Mouse (Mus musculus) CD4-positive helper T cell, adult 2 months (primary cell): ENCODE data around the gene Gabbr2.

Experiments used
- DNase-seq: peaks from one replicate; pipeline ENCODE4 v3.0.0-alpha.2; 2012; ENCODE audit warnings: low read depth, missing footprints, low spot score

Gene Gabbr2

GRCm38 (mm10) chr4:46770635-46771034 is 221.0 kb downstream of the Gabbr2 start:
- no peak for DNase-seq

GRCm38 (mm10) chr4:46770090-46770489 is 221.6 kb downstream of the Gabbr2 start:
- DNase-seq = no peak

- DNase-seq = no peak
These were observed 225.3 kb downstream of the Gabbr2 start for GRCm38 (mm10) chr4:46766326-46766725.

- no peak for DNase-seq
These were observed 231.8 kb downstream of the Gabbr2 start for GRCm38 (mm10) chr4:46759838-46760237.

GRCm38 (mm10) chr4:46758340-46759041 is 233.2 kb downstream of the Gabbr2 start:
- DNase-seq = no peak

GRCm38 (mm10) chr4:46754407-46755194 is 237.1 kb downstream of the Gabbr2 start:
- no peak for DNase-seq

- peak; percentile 22 for DNase-seq
These were observed 239.4 kb downstream of the Gabbr2 start for GRCm38 (mm10) chr4:46752306-46752705.

GRCm38 (mm10) chr4:46749015-46749414 is 242.7 kb downstream of the Gabbr2 start:
- DNase-seq = no peak

- no peak for DNase-seq
These were observed 244.5 kb downstream of the Gabbr2 start for GRCm38 (mm10) chr4:46747007-46747746.

- DNase-seq = no peak
These were observed 246.1 kb downstream of the Gabbr2 start for GRCm38 (mm10) chr4:46745536-46745935.

- no peak for DNase-seq
These were observed 247.0 kb downstream of the Gabbr2 start for GRCm38 (mm10) chr4:46744583-46745155.

GRCm38 (mm10) chr4:46742601-46743000 is 249.1 kb downstream of the Gabbr2 start:
- DNase-seq = no peak

- DNase-seq = no peak
These were observed 254.7 kb downstream of the Gabbr2 start for GRCm38 (mm10) chr4:46736910-46737511.

- no peak for DNase-seq
These were observed 256.8 kb downstream of the Gabbr2 start for GRCm38 (mm10) chr4:46734906-46735305.

- DNase-seq = no peak
These were observed 260.1 kb downstream of the Gabbr2 start for GRCm38 (mm10) chr4:46731590-46731989.

GRCm38 (mm10) chr4:46729306-46730042 is 262.2 kb downstream of the Gabbr2 start:
- no peak for DNase-seq

GRCm38 (mm10) chr4:46728231-46728630 is 263.4 kb downstream of the Gabbr2 start:
- no peak for DNase-seq

GRCm38 (mm10) chr4:46727153-46727552 is 264.5 kb downstream of the Gabbr2 start:
- no peak for DNase-seq

GRCm38 (mm10) chr4:46720821-46721557 is 270.7 kb downstream of the Gabbr2 start:
- no peak for DNase-seq

- DNase-seq = no peak
These were observed 271.6 kb downstream of the Gabbr2 start for GRCm38 (mm10) chr4:46720070-46720469.
